Mouse (Mus musculus): ENCODE measurements around the gene Mvb12b.

DNA sequence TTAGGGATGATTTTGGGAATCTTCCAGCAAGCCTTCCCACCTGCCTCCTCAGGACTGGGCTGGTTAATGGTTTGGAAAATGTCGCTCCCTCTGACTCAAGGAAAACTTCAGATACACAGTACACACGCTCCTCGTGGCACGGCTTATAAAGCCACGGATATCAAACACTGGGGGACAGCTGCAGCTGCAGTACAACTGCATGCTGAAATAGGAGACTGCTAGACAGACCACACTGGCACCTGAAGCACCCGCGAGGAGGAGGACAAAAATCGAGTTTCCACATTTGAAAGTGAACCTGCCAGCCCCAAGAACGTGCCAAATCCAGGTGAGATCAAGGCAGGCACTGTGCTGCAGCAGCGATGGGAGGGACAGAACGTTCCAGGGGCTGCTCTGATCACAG is 82.1 kb downstream of the Mvb12b start:
- TF ChIP-seq CTCF (IDR thresholded peaks at IDR 0.05; ENCODE audit: extremely low read depth, insufficient read depth, insufficient read length, insufficient replicate concordance) (no peak), POLR2A (IDR thresholded peaks at IDR 0.05; ENCODE audit: low read depth, low read length) (no peak)
